Mouse (Mus musculus) forebrain, embryonic 15.5 days (tissue): ENCODE data around the gene Fut7. TPM values are rescaled to one million over a fixed set of nuclear protein-coding genes. Genes with fewer than 3 reads are reported as not detected.

ENCODE experiments used
- ATAC-seq: fragments of 200-750 bp; cut with Nextera tagmentation; replicated peaks from 2 replicates; pipeline ENCODE4 v1.8.0; 2017; ENCODE audit warnings: mild to moderate bottlenecking, moderate TSS enrichment, moderate library complexity
- H3K27ac ChIP-seq: fragments of 300-500 bp; sonication (generic); replicated peaks from 2 replicates; pipeline ENCODE4 v1.5.1; 2015; ENCODE audit warnings: mild to moderate bottlenecking, inconsistent platforms
- H3K27me3 ChIP-seq: fragments of 300-500 bp; sonication (generic); 2 replicates; pipeline ENCODE4 v1.6.1; 2015; ENCODE audit warnings: inconsistent platforms
- H3K36me3 ChIP-seq: fragments of 300-500 bp; sonication (generic); 2 replicates; pipeline ENCODE4 v1.6.1; 2015; ENCODE audit warnings: mild to moderate bottlenecking, inconsistent platforms
- H3K4me1 ChIP-seq: fragments of 300-500 bp; sonication (generic); 2 replicates; pipeline ENCODE4 v1.6.1; 2015; ENCODE audit warnings: inconsistent platforms
- H3K4me2 ChIP-seq: fragments of 300-500 bp; sonication (generic); replicated peaks from 2 replicates; pipeline ENCODE4 v1.6.1; 2015; ENCODE audit warnings: mild to moderate bottlenecking, inconsistent platforms
- H3K4me3 ChIP-seq: fragments of 300-500 bp; sonication (generic); 2 replicates; pipeline ENCODE4 v1.5.1; 2015; ENCODE audit warnings: mild to moderate bottlenecking, inconsistent platforms
- H3K9ac ChIP-seq: fragments of 300-500 bp; sonication (generic); replicated peaks from 2 replicates; pipeline ENCODE4 v1.6.1; 2015; ENCODE audit warnings: mild to moderate bottlenecking, inconsistent platforms
- H3K9me3 ChIP-seq: fragments of 300-500 bp; sonication (generic); 2 replicates; pipeline ENCODE4 v1.6.1; 2016; ENCODE audit warnings: inconsistent platforms
- WGBS: fragments of 180-500 bp; shearing (Covaris S2); methylation state at CpG from one replicate; pipeline ENCODE4 v1.1.7; 2015; ENCODE audit warnings: mixed read lengths; 5-methylcytosine and 5-hydroxymethylcytosine counted together
- microRNA-seq: library from miRNA; unstranded; fragments of <30 nt; microRNA quantifications from one replicate; pipeline ENCODE4, GENCODE M21; 2016
- polyA plus RNA-seq: library from polyadenylated mRNA; unstranded; fragments of >200 nt; fragmentation: Nextera tagmentation; extraction: Ambion mirVana; gene quantifications from 2 replicates; pipeline ENCODE4 v1.2.1, GENCODE M21; 2015

Fut7 gene
- polyA plus RNA-seq, 1 experiment from 2014 or later, result 0.20 TPM

GRCm38 (mm10) chr2:25465816-25466635 lies 43.0 kb downstream of the Fut7 start:
- Histone ChIP-seq H3K27me3 (no peaks in the 10 kb centered on the region), H3K36me3 (no peaks in the 10 kb centered on the region), H3K9ac (no peak overlapping the region), H3K4me1 (peaks cover 24% of the 10 kb centered on the region), H3K4me2 (no peak overlapping the region), H3K27ac (no peak overlapping the region), H3K4me3 (no peak overlapping the region), H3K9me3 (no peaks in the 10 kb centered on the region)
- no peak for ATAC-seq
- 34% methylated on average over 10 of the region's 10 CpGs for WGBS

GRCm38 (mm10) chr2:25467606-25468303 lies 44.7 kb downstream of the Fut7 start:
- ATAC-seq, result no peak
- Histone ChIP-seq H3K27me3 (no peaks in the 10 kb centered on the region), H3K4me1 (peaks cover 16% of the 10 kb centered on the region), H3K9ac (no peak overlapping the region), H3K4me2 (no peak overlapping the region), H3K9me3 (no peaks in the 10 kb centered on the region), H3K4me3 (no peak overlapping the region), H3K36me3 (no peaks in the 10 kb centered on the region), H3K27ac (no peak overlapping the region)
- WGBS, result 70% methylated on average over 14 of the region's 14 CpGs

GRCm38 (mm10) chr2:25468962-25469915 lies 46.2 kb downstream of the Fut7 start:
- peak; percentile 78 for ATAC-seq
- Histone ChIP-seq H3K4me2 (no peak overlapping the region), H3K9ac (no peak overlapping the region), H3K27me3 (no peaks in the 10 kb centered on the region), H3K4me3 (no peak overlapping the region), H3K36me3 (no peaks in the 10 kb centered on the region), H3K4me1 (peaks cover 16% of the 10 kb centered on the region), H3K9me3 (no peaks in the 10 kb centered on the region), H3K27ac (peak overlapping the region; percentile 54)
- WGBS, result 73% methylated on average over 10 of the region's 10 CpGs

GRCm38 (mm10) chr2:25469969-25470368 lies 46.9 kb downstream of the Fut7 start, which contains the start of gene Ptgds:
Gene Ptgds (minus strand): TSS chr2:25470046.
- no peaks in the 10 kb centered on the region for H3K9me3 ChIP-seq
- H3K27me3 ChIP-seq, result no peaks in the 10 kb centered on the region
- H3K4me3 ChIP-seq, result no peak within 1 kb of the TSS
- no peaks in the 10 kb centered on the region for H3K36me3 ChIP-seq
- H3K4me1 ChIP-seq, result peaks cover 16% of the 10 kb centered on the region
- no peak for ATAC-seq
- H3K4me2 ChIP-seq, result no peak within 1 kb of the TSS
- no peak within 1 kb of the TSS for H3K9ac ChIP-seq
- WGBS, result 64% methylated on average over 6 of the region's 6 CpGs
- peak within 1 kb of the TSS; percentile 54 for H3K27ac ChIP-seq

- no peak for ATAC-seq
- Histone ChIP-seq H3K27ac (no peak overlapping the region), H3K27me3 (no peaks in the 10 kb centered on the region), H3K4me3 (no peak overlapping the region), H3K4me1 (peaks cover 16% of the 10 kb centered on the region), H3K36me3 (no peaks in the 10 kb centered on the region), H3K9me3 (no peaks in the 10 kb centered on the region), H3K9ac (no peak overlapping the region), H3K4me2 (no peak overlapping the region)
- 74% methylated on average over 2 of the region's 2 CpGs for WGBS
Observed at GRCm38 (mm10) chr2:25472550-25472949, 49.5 kb downstream of the Fut7 start.

Small RNAs within 50 kb of the gene (microRNA-seq; reads per million reads assigned to microRNA genes)
- gene Mir3087, result not detected

Other genes starting within 250 kb of the Fut7 start
- 25.2 and 27.5 TPM in 2 replicates for gene Nrarp, start 242.5 kb upstream of the Fut7 start, polyA plus RNA-seq
- 1.3 and 1.6 TPM in 2 replicates for gene Tor4a, start 226.4 kb upstream of the Fut7 start, polyA plus RNA-seq
- 96.7 and 102 TPM in 2 replicates for gene Nelfb, start 211.8 kb upstream of the Fut7 start, polyA plus RNA-seq
- gene Stpg3, start 208.6 kb upstream of the Fut7 start, polyA plus RNA-seq, result not detected in 2 replicates
- gene Fam166a, start 204.5 kb upstream of the Fut7 start, polyA plus RNA-seq, result 1.2 TPM in 1 of 2 replicates, not detected in the other
- gene Tubb4b, start 198.6 kb upstream of the Fut7 start, polyA plus RNA-seq, result 399 and 409 TPM in 2 replicates
- not detected in 2 replicates for gene Slc34a3, start 188.9 kb upstream of the Fut7 start, polyA plus RNA-seq
- not detected in 2 replicates for gene Rnf224, start 186.5 kb upstream of the Fut7 start, polyA plus RNA-seq
- 79.1 and 80.4 TPM in 2 replicates for gene Rnf208, start 181.0 kb upstream of the Fut7 start, polyA plus RNA-seq
- gene Cysrt1, start 180.8 kb upstream of the Fut7 start, polyA plus RNA-seq, result 0.20 TPM in 1 of 2 replicates, not detected in the other
- gene AL732309.1, start 176.4 kb upstream of the Fut7 start, polyA plus RNA-seq, result 6.5 and 6.8 TPM in 2 replicates
- 16.4 and 19.7 TPM in 2 replicates for gene Tmem203, start 167.8 kb upstream of the Fut7 start, polyA plus RNA-seq
- gene Tprn, start 160.6 kb upstream of the Fut7 start, polyA plus RNA-seq, result 15.6 and 16.5 TPM in 2 replicates
- gene Ssna1, start 150.8 kb upstream of the Fut7 start, polyA plus RNA-seq, result 209 and 225 TPM in 2 replicates
- gene Anapc2, start 150.8 kb upstream of the Fut7 start, polyA plus RNA-seq, result 148 and 150 TPM in 2 replicates
- not detected in 2 replicates for gene Tmem210, start 135.1 kb upstream of the Fut7 start, polyA plus RNA-seq
- gene Lrrc26, start 133.4 kb upstream of the Fut7 start, polyA plus RNA-seq, result not detected in 2 replicates
- 19.1 and 21.5 TPM in 2 replicates for gene Grin1, start 104.1 kb upstream of the Fut7 start, polyA plus RNA-seq
- 52.6 and 61.1 TPM in 2 replicates for gene Man1b1, start 90.9 kb upstream of the Fut7 start, polyA plus RNA-seq
- 25.5 and 29.3 TPM in 2 replicates for gene Dpp7, start 66.9 kb upstream of the Fut7 start, polyA plus RNA-seq
- 4.1 and 5.1 TPM in 2 replicates for gene Uap1l1, start 57.6 kb upstream of the Fut7 start, polyA plus RNA-seq
- gene Sapcd2, start 50.9 kb upstream of the Fut7 start, polyA plus RNA-seq, result 31.9 and 32.6 TPM in 2 replicates
- gene Entpd2, start 27.4 kb upstream of the Fut7 start, polyA plus RNA-seq, result 3.6 and 4.8 TPM in 2 replicates
- 406 and 408 TPM in 2 replicates for gene Npdc1, start 23.9 kb upstream of the Fut7 start, polyA plus RNA-seq
- 11.6 and 14.1 TPM in 2 replicates for gene Abca2, start 5.4 kb downstream of the Fut7 start, polyA plus RNA-seq
- gene Clic3, start 33.6 kb downstream of the Fut7 start, polyA plus RNA-seq, result 3.3 and 3.4 TPM in 2 replicates
- 100 and 101 TPM in 2 replicates for gene Paxx, start 37.8 kb downstream of the Fut7 start, polyA plus RNA-seq
- 112 and 123 TPM in 2 replicates for gene Ptgds, start 46.8 kb downstream of the Fut7 start, polyA plus RNA-seq
- not detected in 2 replicates for gene Lcn12, start 70.6 kb downstream of the Fut7 start, polyA plus RNA-seq
- 128 and 130 TPM in 2 replicates for gene Fbxw5, start 77.5 kb downstream of the Fut7 start, polyA plus RNA-seq
- gene C8g, start 78.5 kb downstream of the Fut7 start, polyA plus RNA-seq, result 3.4 and 4.7 TPM in 2 replicates
- gene Traf2, start 123.7 kb downstream of the Fut7 start, polyA plus RNA-seq, result 28.2 and 28.6 TPM in 2 replicates
- 368 and 393 TPM in 2 replicates for gene Edf1, start 134.6 kb downstream of the Fut7 start, polyA plus RNA-seq
- gene Mamdc4, start 151.6 kb downstream of the Fut7 start, polyA plus RNA-seq, result 4.2 and 5.3 TPM in 2 replicates
- 151 and 158 TPM in 2 replicates for gene Phpt1, start 152.0 kb downstream of the Fut7 start, polyA plus RNA-seq
- gene Ajm1, start 158.5 kb downstream of the Fut7 start, polyA plus RNA-seq, result 5.5 and 5.9 TPM in 2 replicates
- gene Rabl6, start 185.3 kb downstream of the Fut7 start, polyA plus RNA-seq, result 78.8 and 81.1 TPM in 2 replicates
- 0.14 and 0.20 TPM in 2 replicates for gene Ccdc183, start 194.4 kb downstream of the Fut7 start, polyA plus RNA-seq
- 23.8 and 25.0 TPM in 2 replicates for gene Tmem141, start 198.7 kb downstream of the Fut7 start, polyA plus RNA-seq
- gene Fcna, start 204.8 kb downstream of the Fut7 start, polyA plus RNA-seq, result 2.2 and 2.7 TPM in 2 replicates
- gene Lcn8, start 229.9 kb downstream of the Fut7 start, polyA plus RNA-seq, result not detected in 2 replicates
- gene Lcn5, start 234.7 kb downstream of the Fut7 start, polyA plus RNA-seq, result not detected in 2 replicates